ENCODE assay signal across 28 mouse cellular contexts in the genomic region with DNA sequence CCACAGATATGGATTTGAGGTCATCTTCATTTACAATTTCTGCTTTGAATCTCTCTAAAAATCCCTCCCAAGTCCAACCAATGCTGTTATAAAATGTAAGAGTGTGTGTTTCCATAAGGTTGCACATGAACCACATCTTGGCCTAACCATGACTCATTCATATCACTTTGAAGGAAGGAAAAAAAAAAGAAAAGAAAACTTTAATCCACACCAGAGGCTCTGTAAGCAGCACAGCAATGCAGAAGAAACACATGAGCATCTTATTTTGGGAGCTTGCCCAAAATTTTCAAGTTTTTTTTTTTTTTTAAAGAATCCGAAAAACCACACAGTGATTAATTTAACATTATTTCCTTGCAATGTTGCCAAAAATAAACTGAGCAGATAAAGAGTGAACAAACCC. TPM values are rescaled to one million over a fixed set of nuclear protein-coding genes. Genes with fewer than 3 reads are reported as not detected.
DNase-seq lines count a peak whose midpoint lies in the region; ATAC-seq and TF ChIP-seq lines count a peak whose summit lies in the region.
"Had no signal": no experiment of that assay in that cellular context is flagged by ENCODE, and none has a peak within 500 bp of the region (broad histone marks: within the 10 kb centered on the region; RNA-seq: fewer than 3 reads in every experiment).

No protein-coding gene starts in this region.

- H3K27me3 ChIP-seq in Patski, result peaks cover 10% of the 10 kb centered on the region
- no peaks in the 10 kb centered on the region for H3K27me3 ChIP-seq in forebrain, embryonic 14.5 days (replicated peaks; ENCODE audit: control insufficient read depth, insufficient read depth, low read length)
- H3K27me3 ChIP-seq: embryonic facial prominence, embryonic 12.5 days; forebrain, embryonic 13.5 days; heart, embryonic 15.5 days; hindbrain, embryonic 13.5 days; intestine, embryonic 15.5 days had no signal

- no peaks in the 10 kb centered on the region for H3K4me1 ChIP-seq in forebrain, embryonic 14.5 days (ENCODE audit: control insufficient read depth, insufficient read depth, low read length)
- H3K4me1 ChIP-seq: embryonic facial prominence, embryonic 12.5 days; forebrain, embryonic 10.5 days; forebrain, embryonic 13.5 days; heart, embryonic 15.5 days; hindbrain, embryonic 10.5 days; hindbrain, embryonic 13.5 days; intestine, embryonic 15.5 days had no signal

- intact Hi-C loops in left cerebral cortex, postnatal 14 days (cut with DNase I), result no loop called here

- no peak for DNase-seq in frontal cortex, postnatal 36 days (ENCODE audit: low spot score in 2 of 2)
- DNase-seq in 3T3-L1 (ENCODE audit: low read depth, low spot score) (peak; percentile 79), Patski (ENCODE audit: low read depth, low spot score) (no peak)
- DNase-seq in urinary bladder, postnatal 36 days (ENCODE audit: low spot score in 2 of 2), result no peak
- no peak for DNase-seq in forebrain, embryonic 14.5 days (ENCODE audit: low spot score)
- DNase-seq in left cerebral cortex, postnatal 14 days (ENCODE audit: low spot score in 2 of 2), result no peak
- DNase-seq: adrenal gland, adult 8-10 months; adrenal gland, postnatal 25 days; cerebellum, adult 11-12 months; cerebellum, adult 8-10 months; cerebellum, postnatal 10 days; forebrain, postnatal 0 days; gastrocnemius, postnatal 14 days; heart, adult 11 months; heart, postnatal 10 days; heart, postnatal 36 days; kidney, adult 11 months had no signal

- CTCF ChIA-PET in Patski (lab: Charles Lee), result no interaction called here

- H3K9ac ChIP-seq in forebrain, embryonic 14.5 days (ENCODE audit: low read length), result no peak overlapping the region
- H3K9ac ChIP-seq: embryonic facial prominence, embryonic 12.5 days; forebrain, embryonic 13.5 days; forebrain, postnatal 0 days; heart, embryonic 15.5 days; hindbrain, embryonic 13.5 days; intestine, embryonic 15.5 days had no signal

- no peaks in the 10 kb centered on the region for H3K36me3 ChIP-seq in forebrain, embryonic 14.5 days (ENCODE audit: control insufficient read depth, insufficient read depth, low read length)
- H3K36me3 ChIP-seq: heart, embryonic 15.5 days; intestine, embryonic 15.5 days had no signal

- POLR2A ChIA-PET in Patski (lab: Charles Lee), result interaction anchor here (1.3 kb wide), 1 partner anchor 10 kb away, joined by 3 read pairs; no protein-coding TSS in a partner anchor

- in situ Hi-C loops in Patski (cut with MboI; ENCODE audit: low pct_unique_long_range_greater_than_20kb), result no loop called here

- H3K9me3 ChIP-seq in forebrain, embryonic 14.5 days (replicated peaks; ENCODE audit: control insufficient read depth, low read length), result no peaks in the 10 kb centered on the region
- H3K9me3 ChIP-seq: embryonic facial prominence, embryonic 12.5 days; forebrain, embryonic 10.5 days; forebrain, embryonic 13.5 days; heart, embryonic 15.5 days; hindbrain, embryonic 10.5 days; hindbrain, embryonic 13.5 days; intestine, embryonic 15.5 days had no signal

- 0 out of 2 replicates have a peak, but pooled peaks have one; percentile 47 for ATAC-seq in frontal cortex, adult (ENCODE audit: low TSS enrichment)
- peak; percentile 21 for ATAC-seq in Patski
- no peak for ATAC-seq in forebrain, embryonic 14.5 days
- ATAC-seq: activated CD4-positive, CD25-positive, alpha-beta regulatory T cell, adult 4 months; forebrain, embryonic 13.5 days; forebrain, postnatal 0 days; hindbrain, embryonic 16.5 days; intestine, embryonic 15.5 days had no signal

- WGBS in forebrain, embryonic 14.5 days, result 83% methylated on average over 1 of the region's 1 CpGs

- no peak overlapping the region for H3K4me3 ChIP-seq in forebrain, embryonic 14.5 days (ENCODE audit: low read depth, low read length)
- H3K4me3 ChIP-seq: embryonic facial prominence, embryonic 12.5 days; forebrain, embryonic 10.5 days; forebrain, embryonic 13.5 days; heart, embryonic 15.5 days; hindbrain, embryonic 10.5 days; hindbrain, embryonic 13.5 days; intestine, embryonic 15.5 days had no signal

- TF ChIP-seq CTCF in Patski (IDR thresholded peaks at IDR 0.05), result no peak

- H3K4me2 ChIP-seq in forebrain, embryonic 14.5 days (ENCODE audit: low read length), result no peak overlapping the region
- H3K4me2 ChIP-seq: embryonic facial prominence, embryonic 12.5 days; forebrain, embryonic 13.5 days; heart, embryonic 11.5 days; heart, embryonic 15.5 days; hindbrain, embryonic 13.5 days; intestine, embryonic 15.5 days had no signal

- H3K27ac ChIP-seq in forebrain, embryonic 14.5 days (ENCODE audit: low read depth, low read length), result no peak overlapping the region
- H3K27ac ChIP-seq: embryonic facial prominence, embryonic 12.5 days; forebrain, embryonic 10.5 days; forebrain, embryonic 13.5 days; heart, embryonic 15.5 days; hindbrain, embryonic 10.5 days; hindbrain, embryonic 13.5 days; intestine, embryonic 15.5 days had no signal

RNA-seq across cellular contexts. Expression of a gene that starts 14.2 kb away (rescaled TPM):
- 114 TPM for polyA plus RNA-seq in Patski (2021)
- polyA plus RNA-seq in forebrain, embryonic 14.5 days (2014; fragmentation: Nextera tagmentation; extraction: Ambion mirVana), result 6.9 and 7.9 TPM in 2 replicates
- 10 to 100 TPM; 23.3 to 24.1 TPM for total RNA-seq in left cerebral cortex, postnatal 14 days (2021)

Comparison
In these comparisons a context has a peak if more than half of its experiments do, and no peak if none do; other contexts are left out.
1. RNA of a gene that starts 14.2 kb away (polyA plus RNA-seq): 114 TPM in Patski (single experiment); 6.9 to 7.9 TPM in forebrain, embryonic 14.5 days; every median in the first group is over 10 times any median in the second.